Mouse (Mus musculus) liver, embryonic 16.5 days (tissue): ENCODE results near the gene Gm45623. TPM values are rescaled to one million over a fixed set of nuclear protein-coding genes. Genes with fewer than 3 reads are reported as not detected.

Experiments
- ATAC-seq: fragments of 200-750 bp; cut with Nextera tagmentation; 2 replicates; pipeline ENCODE4 v1.8.0; 2017; ENCODE audit warnings: low read depth, mild to moderate bottlenecking, moderate number of reproducible peaks, moderate library complexity
- H3K27ac ChIP-seq: fragments of 300-500 bp; sonication (generic); 2 replicates; pipeline ENCODE4 v1.5.1; 2014; ENCODE audit warnings: mild to moderate bottlenecking, low read length
- H3K27me3 ChIP-seq: fragments of 300-500 bp; sonication (generic); 2 replicates; pipeline ENCODE4 v1.6.1; 2014; ENCODE audit warnings: low read depth, low read length, mixed read lengths; ENCODE audit not compliant: control insufficient read depth, insufficient read depth
- H3K36me3 ChIP-seq: fragments of 300-500 bp; sonication (generic); 2 replicates; pipeline ENCODE4 v1.6.1; 2014; ENCODE audit warnings: mild to moderate bottlenecking; ENCODE audit not compliant: control insufficient read depth, insufficient read depth
- H3K4me1 ChIP-seq: fragments of 300-500 bp; sonication (generic); 2 replicates; pipeline ENCODE4 v1.6.1; 2014; ENCODE audit warnings: low read depth, low read length, mixed read lengths; ENCODE audit not compliant: control insufficient read depth
- H3K4me2 ChIP-seq: fragments of 300-500 bp; sonication (generic); 2 replicates; pipeline ENCODE4 v1.6.1; 2014; ENCODE audit warnings: low read depth, low read length, mixed read lengths
- H3K4me3 ChIP-seq: fragments of 300-500 bp; sonication (generic); 2 replicates; pipeline ENCODE4 v1.5.1; 2014; ENCODE audit warnings: low read depth, mild to moderate bottlenecking, low read length
- H3K9ac ChIP-seq: fragments of 300-500 bp; sonication (generic); 2 replicates; pipeline ENCODE4 v1.6.1; 2014; ENCODE audit warnings: low read depth, low read length
- H3K9me3 ChIP-seq: fragments of 300-500 bp; sonication (generic); replicated peaks from 2 replicates; pipeline ENCODE4 v1.6.1; 2016; ENCODE audit warnings: low read length; ENCODE audit not compliant: control insufficient read depth
- WGBS: fragments of 180-500 bp; shearing (Covaris S2); extraction: QIAGEN DNeasy Blood & Tissue Kit; methylation state at CpG from one replicate; pipeline ENCODE4 v1.1.7; 2014; ENCODE audit not compliant: insufficient replicate concordance; 5-methylcytosine and 5-hydroxymethylcytosine counted together
- polyA plus RNA-seq: library from polyadenylated mRNA; unstranded; fragments of >200 nt; fragmentation: Nextera tagmentation; extraction: Ambion mirVana; gene quantifications from 2 replicates; pipeline ENCODE4 v1.2.1, GENCODE M21; 2015

The Gm45623 gene
- polyA plus RNA-seq, 1 experiment from 2014 or later, result not detected

GRCm38 (mm10) chr13:56710620-56711019, 43.0 kb downstream of the Gm45623 start:
- whole genome bisulfite sequencing, result 59% methylated on average over 2 of the region's 2 CpGs
- no peaks in the 10 kb centered on the region for H3K36me3 ChIP-seq
- H3K9ac ChIP-seq, result no peak overlapping the region
- H3K4me3 ChIP-seq, result no peak overlapping the region
- no peak for ATAC-seq
- H3K4me2 ChIP-seq, result no peak overlapping the region
- peaks cover 3% of the 10 kb centered on the region; the same call in 1 of the 2 replicates for H3K4me1 ChIP-seq
- H3K27me3 ChIP-seq, result no peaks in the 10 kb centered on the region
- no peak overlapping the region for H3K27ac ChIP-seq
- no peaks in the 10 kb centered on the region for H3K9me3 ChIP-seq

GRCm38 (mm10) chr13:56707606-56708005, 46.0 kb downstream of the Gm45623 start:
- peaks cover 3% of the 10 kb centered on the region for H3K4me1 ChIP-seq
- no peak overlapping the region for H3K4me3 ChIP-seq
- H3K27me3 ChIP-seq, result no peaks in the 10 kb centered on the region
- no peaks in the 10 kb centered on the region for H3K36me3 ChIP-seq
- ATAC-seq, result no peak
- WGBS, result 58% methylated on average over 4 of the region's 4 CpGs
- no peaks in the 10 kb centered on the region for H3K9me3 ChIP-seq
- no peak overlapping the region for H3K4me2 ChIP-seq
- no peak overlapping the region for H3K9ac ChIP-seq
- H3K27ac ChIP-seq, result no peak overlapping the region

- H3K27me3 ChIP-seq, result no peaks in the 10 kb centered on the region
- no peak overlapping the region for H3K9ac ChIP-seq
- H3K4me1 ChIP-seq, result peaks cover 7% of the 10 kb centered on the region
- WGBS, result 82% methylated on average over 4 of the region's 4 CpGs
- no peaks in the 10 kb centered on the region for H3K36me3 ChIP-seq
- H3K9me3 ChIP-seq, result no peaks in the 10 kb centered on the region
- no peak overlapping the region for H3K4me3 ChIP-seq
- no peak overlapping the region for H3K27ac ChIP-seq
- no peak for ATAC-seq
- H3K4me2 ChIP-seq, result no peak overlapping the region
Observed at GRCm38 (mm10) chr13:56707111-56707510, 46.5 kb downstream of the Gm45623 start.

GRCm38 (mm10) chr13:56704596-56704995, 49.0 kb downstream of the Gm45623 start:
- H3K4me2 ChIP-seq, result peak overlapping the region; percentile 77; the same call in 1 of the 2 replicates
- no peak overlapping the region for H3K4me3 ChIP-seq
- no peak overlapping the region for H3K9ac ChIP-seq
- no peaks in the 10 kb centered on the region for H3K9me3 ChIP-seq
- H3K27ac ChIP-seq, result no peak overlapping the region
- peaks cover 4% of the 10 kb centered on the region for H3K4me1 ChIP-seq
- no peaks in the 10 kb centered on the region for H3K27me3 ChIP-seq
- no peak for ATAC-seq
- H3K36me3 ChIP-seq, result no peaks in the 10 kb centered on the region
- 44% methylated on average over 2 of the region's 2 CpGs for WGBS

- peak overlapping the region; percentile 71 for H3K4me3 ChIP-seq
- H3K27ac ChIP-seq, result peak overlapping the region; percentile 90
- H3K36me3 ChIP-seq, result no peaks in the 10 kb centered on the region
- H3K9ac ChIP-seq, result peak overlapping the region; percentile 81
- H3K4me2 ChIP-seq, result peak overlapping the region; percentile 77
- ATAC-seq, result peak; percentile 25
- 2% methylated on average over 11 of the region's 11 CpGs for WGBS
- no peaks in the 10 kb centered on the region for H3K9me3 ChIP-seq
- no peaks in the 10 kb centered on the region for H3K27me3 ChIP-seq
- peaks cover 4% of the 10 kb centered on the region for H3K4me1 ChIP-seq
Observed at GRCm38 (mm10) chr13:56703871-56704321, 49.7 kb downstream of the Gm45623 start.

- peak overlapping the region; percentile 71 for H3K4me3 ChIP-seq
- no peaks in the 10 kb centered on the region for H3K9me3 ChIP-seq
- peaks cover 4% of the 10 kb centered on the region for H3K4me1 ChIP-seq
- H3K27me3 ChIP-seq, result no peaks in the 10 kb centered on the region
- H3K36me3 ChIP-seq, result no peaks in the 10 kb centered on the region
- peak overlapping the region; percentile 77 for H3K4me2 ChIP-seq
- H3K27ac ChIP-seq, result peak overlapping the region; percentile 90
- WGBS, result 0% methylated on average over 64 of the region's 80 CpGs
- H3K9ac ChIP-seq, result peak overlapping the region; percentile 81
- ATAC-seq, result peak; percentile 87
Observed at GRCm38 (mm10) chr13:56703222-56703870, 50.3 kb downstream of the Gm45623 start.

GRCm38 (mm10) chr13:56702469-56703221, 51.0 kb downstream of the Gm45623 start, which contains the start of gene Smad5:
Gene Smad5, plus strand, starts transcription at chr13:56703010.
- peak within 1 kb of the TSS; percentile 77 for H3K4me2 ChIP-seq
- H3K27ac ChIP-seq, result peak within 1 kb of the TSS; percentile 90
- H3K9ac ChIP-seq, result peak within 1 kb of the TSS; percentile 81
- no peaks in the 10 kb centered on the region for H3K36me3 ChIP-seq
- H3K27me3 ChIP-seq, result no peaks in the 10 kb centered on the region
- H3K9me3 ChIP-seq, result no peaks in the 10 kb centered on the region
- peaks cover 4% of the 10 kb centered on the region for H3K4me1 ChIP-seq
- WGBS, result 6% methylated on average over 53 of the region's 62 CpGs
- peak; percentile 77 for ATAC-seq
- peak within 1 kb of the TSS; percentile 71 for H3K4me3 ChIP-seq
